Mouse (Mus musculus) kidney, adult 2 months (tissue): Measurements from ENCODE around the gene Hps1.

Experiments used
- CTCF ChIP-seq: fragments of 200-500 bp; conservative IDR thresholded peaks from 2 replicates; pipeline ENCODE4 v1.5.1; 2011; ENCODE audit warnings: low read depth, mild to moderate bottlenecking, control low read depth, low read length, moderate library complexity, mixed read lengths; ENCODE audit not compliant: insufficient read depth, insufficient read length
- POLR2A ChIP-seq: fragments of 200-500 bp; IDR thresholded peaks from one replicate; pipeline ENCODE4 v1.6.1; 2011; ENCODE audit warnings: low read depth, low read length, control low read depth

GRCm38 (mm10) chr19:42745869-42746224 is 33.9 kb downstream of the Hps1 start:
- TF ChIP-seq CTCF (no peak), POLR2A (no peak)
